ENCODE assay signal across 23 mouse cellular contexts in the genomic region with DNA sequence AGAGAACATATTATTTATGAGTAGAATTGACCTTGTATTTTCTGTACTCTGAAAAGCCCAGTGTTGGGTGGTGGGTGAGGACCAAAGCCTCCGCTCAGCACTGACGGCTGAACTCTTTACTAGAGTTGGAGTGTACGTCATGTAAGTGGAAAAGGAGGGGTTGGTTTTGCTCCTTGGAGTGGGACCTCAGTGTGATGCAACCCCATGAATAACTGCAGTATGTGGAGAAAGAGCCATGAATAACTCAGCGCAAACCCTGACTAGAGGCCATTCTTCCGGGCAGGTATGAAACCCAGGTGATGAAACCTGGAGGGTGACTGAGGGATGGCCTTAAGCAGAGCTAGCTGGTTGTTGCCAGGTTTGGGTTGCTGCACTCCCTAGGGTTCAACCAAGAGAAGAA. TPM values are rescaled to one million over a fixed set of nuclear protein-coding genes. Genes with fewer than 3 reads are reported as not detected.
"Had no signal": no experiment of that assay in that cellular context is flagged by ENCODE, and none has a peak within 500 bp of the region (broad histone marks: within the 10 kb centered on the region; RNA-seq: fewer than 3 reads in every experiment).

No protein-coding gene starts in this region.

- H3K27me3 ChIP-seq: liver, embryonic 13.5 days; liver, embryonic 15.5 days; midbrain, embryonic 12.5 days; neural tube, embryonic 13.5 days; neural tube, embryonic 15.5 days; stomach, embryonic 15.5 days had no signal

- H3K36me3 ChIP-seq: liver, embryonic 13.5 days; liver, embryonic 15.5 days; midbrain, embryonic 10.5 days; midbrain, embryonic 12.5 days; neural tube, embryonic 13.5 days; neural tube, embryonic 15.5 days; stomach, embryonic 15.5 days had no signal

- H3K27ac ChIP-seq: liver, embryonic 13.5 days; liver, embryonic 15.5 days; macrophage; midbrain, embryonic 10.5 days; midbrain, embryonic 12.5 days; neural tube, embryonic 13.5 days; neural tube, embryonic 15.5 days; stomach, embryonic 15.5 days; stomach, postnatal 0 days had no signal

- ATAC-seq: liver, postnatal 0 days; midbrain, embryonic 16.5 days had no signal

- H3K9me3 ChIP-seq: liver, embryonic 13.5 days; liver, embryonic 15.5 days; megakaryocyte, embryonic 14.5 days; midbrain, embryonic 10.5 days; midbrain, embryonic 12.5 days; neural tube, embryonic 13.5 days; neural tube, embryonic 15.5 days; stomach, embryonic 15.5 days had no signal

- H3K4me1 ChIP-seq: liver, embryonic 13.5 days; liver, embryonic 15.5 days; midbrain, embryonic 12.5 days; neural tube, embryonic 13.5 days; neural tube, embryonic 15.5 days; stomach, embryonic 15.5 days had no signal

- H3K9ac ChIP-seq: liver, embryonic 13.5 days; liver, embryonic 15.5 days; liver, postnatal 0 days; lung, embryonic 14.5 days; midbrain, embryonic 12.5 days; neural tube, embryonic 13.5 days; neural tube, embryonic 15.5 days; stomach, embryonic 15.5 days had no signal

- H3K4me2 ChIP-seq: liver, embryonic 11.5 days; liver, embryonic 13.5 days; liver, embryonic 15.5 days; lung, embryonic 14.5 days; midbrain, embryonic 12.5 days; neural tube, embryonic 13.5 days; neural tube, embryonic 15.5 days; stomach, embryonic 15.5 days had no signal

- H3K4me3 ChIP-seq: liver, embryonic 13.5 days; liver, embryonic 15.5 days; megakaryocyte, embryonic 14.5 days; midbrain, embryonic 10.5 days; midbrain, embryonic 12.5 days; myocyte; neural tube, embryonic 13.5 days; neural tube, embryonic 15.5 days; stomach, embryonic 15.5 days had no signal

- DNase-seq: liver, embryonic 13.5 days; liver, postnatal 0 days; lung, embryonic 14.5 days; midbrain, embryonic 14.5 days; retina, postnatal 1 day; right cerebral cortex, adult 18-20 months; right cerebral cortex, postnatal 14 days; thymus, adult 2 months; thymus, postnatal 25 days; thymus, postnatal 4 days had no signal

RNA-seq across cellular contexts. Expression of gene Proser2, which starts 19.8 kb away (rescaled TPM):
- total RNA-seq: megakaryocyte progenitor cell, adult 5-6 weeks had no signal
- polyA plus RNA-seq: macrophage had no signal
